Mouse (Mus musculus) activated CD4-positive, CD25-positive, alpha-beta regulatory T cell, adult 4 months (primary cell): ENCODE measurements around the gene Kif6. TPM values are rescaled to one million over a fixed set of nuclear protein-coding genes. Genes with fewer than 3 reads are reported as not detected.

ENCODE experiments used
- ATAC-seq: one replicate; pipeline ENCODE4 v1.8.0; 2017
- polyA plus RNA-seq, 2 experiments: library from polyadenylated mRNA; unstranded; fragments of 100-300 nt; shearing (Covaris generic); gene quantifications; one replicate each; pipeline ENCODE4 v1.2.1; 2017

The Kif6 gene
- polyA plus RNA-seq, 2 experiments from 2014 or later: not detected

GRCm38 (mm10) chr17:49860057-49860816 lies 245.3 kb downstream of the Kif6 start:
- ATAC-seq: no peak

GRCm38 (mm10) chr17:49863597-49863996 lies 248.7 kb downstream of the Kif6 start:
- ATAC-seq: no peak

GRCm38 (mm10) chr17:49865604-49866003 lies 250.7 kb downstream of the Kif6 start:
- no peak for ATAC-seq

- ATAC-seq: no peak
Measured at GRCm38 (mm10) chr17:49866653-49867215, 251.8 kb downstream of the Kif6 start.

- no peak for ATAC-seq
Measured at GRCm38 (mm10) chr17:49867321-49868137, 252.6 kb downstream of the Kif6 start.

GRCm38 (mm10) chr17:49869246-49869645 lies 254.3 kb downstream of the Kif6 start:
- ATAC-seq: no peak

- ATAC-seq: no peak
Measured at GRCm38 (mm10) chr17:49872305-49872704, 257.4 kb downstream of the Kif6 start.

- no peak for ATAC-seq
Measured at GRCm38 (mm10) chr17:49874746-49875145, 259.8 kb downstream of the Kif6 start.

- no peak for ATAC-seq
Measured at GRCm38 (mm10) chr17:49875401-49875800, 260.5 kb downstream of the Kif6 start.

GRCm38 (mm10) chr17:49875939-49876651 lies 261.2 kb downstream of the Kif6 start:
- ATAC-seq: no peak

GRCm38 (mm10) chr17:49880919-49881744 lies 266.2 kb downstream of the Kif6 start:
- no peak for ATAC-seq

- no peak for ATAC-seq
Measured at GRCm38 (mm10) chr17:49881796-49882195, 266.9 kb downstream of the Kif6 start.

GRCm38 (mm10) chr17:49883136-49883755 lies 268.3 kb downstream of the Kif6 start:
- no peak for ATAC-seq

GRCm38 (mm10) chr17:49885035-49885434 lies 270.1 kb downstream of the Kif6 start:
- no peak for ATAC-seq

GRCm38 (mm10) chr17:49889629-49890028 lies 274.7 kb downstream of the Kif6 start:
- ATAC-seq: no peak

- ATAC-seq: no peak
Measured at GRCm38 (mm10) chr17:49890861-49891260, 275.9 kb downstream of the Kif6 start.

GRCm38 (mm10) chr17:49892390-49892789 lies 277.5 kb downstream of the Kif6 start:
- ATAC-seq: no peak

- ATAC-seq: no peak
Measured at GRCm38 (mm10) chr17:49894471-49894870, 279.5 kb downstream of the Kif6 start.

- no peak for ATAC-seq
Measured at GRCm38 (mm10) chr17:49898849-49899331, 284.0 kb downstream of the Kif6 start.

- no peak for ATAC-seq
Measured at GRCm38 (mm10) chr17:49902613-49903012, 287.7 kb downstream of the Kif6 start.

GRCm38 (mm10) chr17:49923429-49923828 lies 308.5 kb downstream of the Kif6 start:
- ATAC-seq: no peak
